Mouse (Mus musculus): ENCODE measurements around the gene Pstpip1.

DNA sequence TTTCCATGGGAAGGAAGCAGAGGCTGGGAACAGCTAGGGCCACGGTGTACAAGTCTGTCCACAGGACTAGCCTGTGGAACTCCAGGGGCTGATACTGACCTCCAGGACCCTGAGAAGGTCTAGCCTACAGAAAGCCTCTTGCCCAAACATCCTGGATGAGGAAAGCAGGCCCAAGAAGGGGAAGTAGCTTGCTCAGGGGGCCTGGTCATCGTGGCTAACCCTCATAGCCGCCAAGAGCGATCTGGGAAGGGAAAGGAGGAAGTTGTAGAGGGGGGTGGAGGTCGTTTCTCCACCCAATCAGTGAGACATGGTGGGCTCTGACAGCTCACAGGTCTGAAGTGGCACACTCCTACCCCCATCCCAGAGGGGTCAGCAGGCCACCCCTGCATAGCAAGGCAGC lies 18.4 kb downstream of the Pstpip1 start:
- no peak for TF ChIP-seq CTCF (IDR thresholded peaks at IDR 0.05; ENCODE audit: borderline replicate concordance, extremely low read depth, insufficient read depth, insufficient read length)
- TF ChIP-seq POLR2A (IDR thresholded peaks at IDR 0.05; ENCODE audit: borderline replicate concordance, extremely low read depth, insufficient read depth, insufficient read length, poor library complexity, severe bottlenecking) = no peak

Data from brain, embryonic 14.5 days (tissue).